Mouse (Mus musculus) forebrain, embryonic 10.5 days (tissue): Measurements from ENCODE around the gene Il7r. TPM values are rescaled to one million over a fixed set of nuclear protein-coding genes. Genes with fewer than 3 reads are reported as not detected.

Experiments
- polyA plus RNA-seq: library from polyadenylated mRNA; unstranded; fragments of >200 nt; fragmentation: Nextera tagmentation; extraction: Ambion mirVana; gene quantifications from 2 replicates; pipeline ENCODE4 v1.2.1, GENCODE M21; 2016

Gene Il7r
- polyA plus RNA-seq, 1 experiment from 2014 or later: not detected

Other genes with a start within 250 kb of the Il7r start
- gene Ugt3a2, start 194.6 kb downstream of the Il7r start, polyA plus RNA-seq: not detected in 2 replicates
- gene Capsl, start 94.1 kb downstream of the Il7r start, polyA plus RNA-seq: 0.61 and 0.68 TPM in 2 replicates
- gene Spef2, start 218.7 kb upstream of the Il7r start, polyA plus RNA-seq: 0.35 and 0.68 TPM in 2 replicates